Mouse (Mus musculus) testis, adult 2 months (tissue): Measurements from ENCODE around the gene Fam241b.

Experiments used
- CTCF ChIP-seq: fragments of 200-500 bp; IDR thresholded peaks from 2 replicates; pipeline ENCODE4 v1.5.1; 2012; ENCODE audit warnings: low read depth, mild to moderate bottlenecking, inconsistent platforms, low read length, moderate library complexity; ENCODE audit not compliant: control insufficient read depth, insufficient read depth, insufficient replicate concordance
- POLR2A ChIP-seq: fragments of 200-500 bp; IDR thresholded peaks from 2 replicates; pipeline ENCODE4 v1.6.1; 2012; ENCODE audit warnings: low read depth, mild to moderate bottlenecking, inconsistent platforms, low read length, moderate library complexity; ENCODE audit not compliant: control insufficient read depth

- no peak for TF ChIP-seq CTCF
- no peak for TF ChIP-seq POLR2A
Observed at GRCm38 (mm10) chr10:62147466-62148248, 3.9 kb upstream of the Fam241b start.
